Mouse (Mus musculus): ENCODE data around the gene Dlg2.

- TF ChIP-seq GATA1 (IDR thresholded peaks at IDR 0.05; ENCODE audit: borderline replicate concordance, low read length): no peak
- no peak for TF ChIP-seq CTCF (IDR thresholded peaks at IDR 0.05; ENCODE audit: low read depth, low read length)
These were observed 1646.8 kb downstream of the Dlg2 start for GRCm38 (mm10) chr7:92123276-92123675.

All from G1E (cell line).